Mouse (Mus musculus) olfactory bulb, adult 2 months (tissue): ENCODE results near the gene Syne2.

Source experiments
- CTCF ChIP-seq: fragments of 200-500 bp; IDR thresholded peaks from 2 replicates; pipeline ENCODE4 v1.5.1; 2012; ENCODE audit warnings: low read depth, mild to moderate bottlenecking, low read length, moderate library complexity; ENCODE audit not compliant: insufficient read depth
- POLR2A ChIP-seq: fragments of 200-500 bp; IDR thresholded peaks from 2 replicates; pipeline ENCODE4 v1.6.1; 2012; ENCODE audit warnings: mild to moderate bottlenecking, low read depth, low read length, moderate library complexity; ENCODE audit not compliant: insufficient read depth

- TF ChIP-seq POLR2A (no peak), CTCF (no peak)
Observed at GRCm38 (mm10) chr12:75894316-75894997, 76.5 kb downstream of the Syne2 start.
